Mouse (Mus musculus): Measurements from ENCODE around the gene Kat6b.
A peak's percentile ranks its signal among the peaks of the same experiment; 100 is the strongest.

The Kat6b gene

GRCm38 (mm10) chr14:21673100-21673499 is 191.9 kb downstream of the Kat6b start:
- no peak for DNase-seq

GRCm38 (mm10) chr14:21674471-21674870 is 193.2 kb downstream of the Kat6b start:
- no peak for DNase-seq

GRCm38 (mm10) chr14:21676223-21676622 is 195.0 kb downstream of the Kat6b start:
- no peak for DNase-seq

GRCm38 (mm10) chr14:21678509-21679285 is 197.5 kb downstream of the Kat6b start:
- peak; percentile 78 for DNase-seq

GRCm38 (mm10) chr14:21679631-21680201 is 198.5 kb downstream of the Kat6b start:
- peak; percentile 35 for DNase-seq

- peak; percentile 89 for DNase-seq
Measured at GRCm38 (mm10) chr14:21682681-21683129, 201.5 kb downstream of the Kat6b start.

GRCm38 (mm10) chr14:21683834-21684233 is 202.6 kb downstream of the Kat6b start:
- no peak for DNase-seq

GRCm38 (mm10) chr14:21685411-21686146 is 204.3 kb downstream of the Kat6b start:
- no peak for DNase-seq

- DNase-seq = no peak
Measured at GRCm38 (mm10) chr14:21686376-21687279, 205.4 kb downstream of the Kat6b start.

- DNase-seq = peak; percentile 57
Measured at GRCm38 (mm10) chr14:21691070-21691469, 209.8 kb downstream of the Kat6b start.

GRCm38 (mm10) chr14:21695020-21695419 is 213.8 kb downstream of the Kat6b start:
- DNase-seq = peak; percentile 48

- DNase-seq = no peak
Measured at GRCm38 (mm10) chr14:21696186-21696830, 215.1 kb downstream of the Kat6b start.

GRCm38 (mm10) chr14:21702691-21703090 is 221.5 kb downstream of the Kat6b start:
- DNase-seq = no peak

- peak; percentile 42 for DNase-seq
Measured at GRCm38 (mm10) chr14:21703255-21703654, 222.0 kb downstream of the Kat6b start.

GRCm38 (mm10) chr14:21705462-21705861 is 224.2 kb downstream of the Kat6b start:
- DNase-seq = no peak

GRCm38 (mm10) chr14:21706759-21707571 is 225.7 kb downstream of the Kat6b start:
- peak; percentile 76 for DNase-seq

GRCm38 (mm10) chr14:21709545-21709944 is 228.3 kb downstream of the Kat6b start:
- DNase-seq = no peak

- DNase-seq = no peak
Measured at GRCm38 (mm10) chr14:21711231-21711630, 230.0 kb downstream of the Kat6b start.

- DNase-seq = no peak
Measured at GRCm38 (mm10) chr14:21714486-21714885, 233.3 kb downstream of the Kat6b start, which contains the start of gene Dupd1. Dupd1 (minus strand) TSS chr14:21714576.

- no peak for DNase-seq
Measured at GRCm38 (mm10) chr14:21719646-21720383, 238.6 kb downstream of the Kat6b start.
